Mouse (Mus musculus) stomach, postnatal 0 days (tissue): Measurements from ENCODE around the gene Il13.

Source experiments
- CTCF ChIP-seq: IDR thresholded peaks from 2 replicates; pipeline ENCODE4 v1.5.1; 2016; ENCODE audit warnings: antibody characterized with exemption, low read depth, mild to moderate bottlenecking, moderate library complexity
- EP300 ChIP-seq: optimal IDR thresholded peaks from 2 replicates; pipeline ENCODE3; 2016; ENCODE audit warnings: antibody characterized with exemption

GRCm38 (mm10) chr11:53604983-53605382 lies 29.5 kb downstream of the Il13 start:
- TF ChIP-seq CTCF: no peak
- no peak for TF ChIP-seq EP300
